Mouse (Mus musculus): ENCODE measurements at regions not wholly inside any gene's neighbourhood (a gene's known extent, or its start where the extent isn't known, plus 50 kb on each side); places are given as distances from the start of the nearest gene placed in this dataset.
"Not testable (repeated sequence)": the region's sequence is repeated elsewhere in the genome, so short reads cannot be mapped to it uniquely, and the experiment has no call there.

GRCm38 (mm10) chr5:102123285-102123684, 53.6 kb upstream of the Wdfy3 start:
- 49% methylated on average over 6 of the region's 6 CpGs for WGBS
- H3K27ac ChIP-seq = no peak overlapping the region
- no peak overlapping the region for H3K9ac ChIP-seq
- H3K27me3 ChIP-seq = no peaks in the 10 kb centered on the region
- no peak overlapping the region for H3K4me2 ChIP-seq
- H3K9me3 ChIP-seq = no peaks in the 10 kb centered on the region
- no peak overlapping the region for H3K4me3 ChIP-seq
- H3K4me1 ChIP-seq (replicated peaks) = no peaks in the 10 kb centered on the region
- no peak for ATAC-seq (ENCODE audit: low FRiP score)
- H3K36me3 ChIP-seq = no peaks in the 10 kb centered on the region

GRCm38 (mm10) chr5:102126737-102127136, 57.0 kb upstream of the Wdfy3 start:
- H3K4me1 ChIP-seq (replicated peaks) = no peaks in the 10 kb centered on the region
- H3K9me3 ChIP-seq = no peaks in the 10 kb centered on the region
- ATAC-seq (ENCODE audit: low FRiP score) = no peak
- no peak overlapping the region for H3K27ac ChIP-seq
- no peak overlapping the region for H3K4me2 ChIP-seq
- H3K27me3 ChIP-seq = no peaks in the 10 kb centered on the region
- H3K9ac ChIP-seq = no peak overlapping the region
- H3K36me3 ChIP-seq = no peaks in the 10 kb centered on the region
- H3K4me3 ChIP-seq = no peak overlapping the region
- 20% methylated on average over 3 of the region's 3 CpGs for WGBS

GRCm38 (mm10) chr5:102147991-102148390, 78.3 kb upstream of the Wdfy3 start:
- peaks cover 7% of the 10 kb centered on the region for H3K4me1 ChIP-seq (replicated peaks)
- no peak overlapping the region for H3K4me2 ChIP-seq
- WGBS = 86% methylated on average over 4 of the region's 4 CpGs
- no peaks in the 10 kb centered on the region for H3K36me3 ChIP-seq
- no peaks in the 10 kb centered on the region for H3K27me3 ChIP-seq
- no peaks in the 10 kb centered on the region for H3K9me3 ChIP-seq
- H3K27ac ChIP-seq = no peak overlapping the region
- H3K4me3 ChIP-seq = no peak overlapping the region
- H3K9ac ChIP-seq = no peak overlapping the region
- ATAC-seq (ENCODE audit: low FRiP score) = no peak

GRCm38 (mm10) chr5:102149481-102150129, 79.9 kb upstream of the Wdfy3 start:
- H3K4me2 ChIP-seq = no peak overlapping the region
- peak overlapping the region; percentile 24; the same call in 1 of the 2 replicates for H3K27ac ChIP-seq
- no peak overlapping the region for H3K4me3 ChIP-seq
- ATAC-seq (ENCODE audit: low FRiP score) = peak; percentile 59; the same call in 1 of the 2 replicates
- H3K27me3 ChIP-seq = no peaks in the 10 kb centered on the region
- peaks cover 7% of the 10 kb centered on the region for H3K4me1 ChIP-seq (replicated peaks)
- H3K36me3 ChIP-seq = no peaks in the 10 kb centered on the region
- H3K9ac ChIP-seq = no peak overlapping the region
- 44% methylated on average over 14 of the region's 14 CpGs for WGBS
- H3K9me3 ChIP-seq = no peaks in the 10 kb centered on the region

- no peak overlapping the region for H3K9ac ChIP-seq
- H3K36me3 ChIP-seq = no peaks in the 10 kb centered on the region
- ATAC-seq (ENCODE audit: low FRiP score) = no peak
- H3K4me3 ChIP-seq = no peak overlapping the region
- no peaks in the 10 kb centered on the region for H3K9me3 ChIP-seq
- no peak overlapping the region for H3K4me2 ChIP-seq
- no peaks in the 10 kb centered on the region for H3K27me3 ChIP-seq
- no peak overlapping the region for H3K27ac ChIP-seq
- WGBS = 32% methylated on average over 2 of the region's 2 CpGs
- no peaks in the 10 kb centered on the region for H3K4me1 ChIP-seq (replicated peaks)
These were observed 89.9 kb upstream of the Wdfy3 start for GRCm38 (mm10) chr5:102159621-102160020.

GRCm38 (mm10) chr5:102167981-102168380, 98.3 kb upstream of the Wdfy3 start:
- H3K9me3 ChIP-seq = no peaks in the 10 kb centered on the region
- no peak overlapping the region for H3K27ac ChIP-seq
- H3K36me3 ChIP-seq = no peaks in the 10 kb centered on the region
- H3K9ac ChIP-seq = no peak overlapping the region
- no peak for ATAC-seq (ENCODE audit: low FRiP score)
- WGBS = 32% methylated on average over 4 of the region's 4 CpGs
- H3K4me1 ChIP-seq (replicated peaks) = no peaks in the 10 kb centered on the region
- no peaks in the 10 kb centered on the region for H3K27me3 ChIP-seq
- H3K4me3 ChIP-seq = no peak overlapping the region
- no peak overlapping the region for H3K4me2 ChIP-seq

- no peaks in the 10 kb centered on the region for H3K36me3 ChIP-seq
- H3K27me3 ChIP-seq = no peaks in the 10 kb centered on the region
- WGBS = 64% methylated on average over 2 of the region's 3 CpGs
- no peak overlapping the region for H3K9ac ChIP-seq
- H3K27ac ChIP-seq = no peak overlapping the region
- no peak overlapping the region for H3K4me2 ChIP-seq
- no peak overlapping the region for H3K4me3 ChIP-seq
- 0 out of 2 replicates have a peak, but pooled peaks have one; percentile 43 for ATAC-seq (ENCODE audit: low FRiP score)
- H3K9me3 ChIP-seq = no peaks in the 10 kb centered on the region
- H3K4me1 ChIP-seq (replicated peaks) = no peaks in the 10 kb centered on the region
These were observed 102.1 kb upstream of the Wdfy3 start for GRCm38 (mm10) chr5:102171808-102172207.

GRCm38 (mm10) chr5:102180250-102180649, 110.5 kb upstream of the Wdfy3 start:
- Histone ChIP-seq H3K4me2 (no peak overlapping the region), H3K36me3 (no peaks in the 10 kb centered on the region), H3K9me3 (no peaks in the 10 kb centered on the region), H3K27me3 (no peaks in the 10 kb centered on the region), H3K4me3 (no peak overlapping the region), H3K27ac (no peak overlapping the region), H3K9ac (no peak overlapping the region), H3K4me1 (replicated peaks) (no peaks in the 10 kb centered on the region)
- WGBS = 91% methylated on average over 8 of the region's 8 CpGs
- no peak for ATAC-seq (ENCODE audit: low FRiP score)

GRCm38 (mm10) chr5:102188951-102189350, 119.2 kb upstream of the Wdfy3 start:
- not testable (repeated sequence) for H3K4me3 ChIP-seq; H3K27ac ChIP-seq; H3K4me1 ChIP-seq (replicated peaks); H3K36me3 ChIP-seq; H3K4me2 ChIP-seq; H3K9ac ChIP-seq; H3K27me3 ChIP-seq; ATAC-seq (ENCODE audit: low FRiP score); H3K9me3 ChIP-seq
- 88% methylated on average over 4 of the region's 4 CpGs for WGBS

GRCm38 (mm10) chr5:102206456-102206855, 136.7 kb upstream of the Wdfy3 start:
- no peaks in the 10 kb centered on the region for H3K27me3 ChIP-seq
- no peaks in the 10 kb centered on the region for H3K36me3 ChIP-seq
- 56% methylated on average over 4 of the region's 4 CpGs for WGBS
- no peak overlapping the region for H3K9ac ChIP-seq
- no peak overlapping the region for H3K4me2 ChIP-seq
- H3K9me3 ChIP-seq = no peaks in the 10 kb centered on the region
- H3K27ac ChIP-seq = no peak overlapping the region
- H3K4me3 ChIP-seq = no peak overlapping the region
- no peaks in the 10 kb centered on the region; the same call in 1 of the 2 replicates for H3K4me1 ChIP-seq (replicated peaks)
- no peak for ATAC-seq (ENCODE audit: low FRiP score)

- 5% methylated on average over 16 of the region's 16 CpGs for WGBS
- H3K4me3 ChIP-seq = no peak overlapping the region
- peak overlapping the region; percentile 50 for H3K4me2 ChIP-seq
- H3K27ac ChIP-seq = no peak overlapping the region; the same call in 1 of the 2 replicates
- no peaks in the 10 kb centered on the region for H3K9me3 ChIP-seq
- H3K9ac ChIP-seq = no peak overlapping the region
- no peaks in the 10 kb centered on the region for H3K36me3 ChIP-seq
- H3K4me1 ChIP-seq (replicated peaks) = no peaks in the 10 kb centered on the region; the same call in 1 of the 2 replicates
- peak; percentile 71 for ATAC-seq (ENCODE audit: low FRiP score)
- H3K27me3 ChIP-seq = no peaks in the 10 kb centered on the region
These were observed 137.2 kb upstream of the Wdfy3 start for GRCm38 (mm10) chr5:102206953-102207352.

GRCm38 (mm10) chr5:102213145-102213544, 143.4 kb upstream of the Wdfy3 start:
- Histone ChIP-seq H3K9me3 (no peaks in the 10 kb centered on the region), H3K36me3 (no peaks in the 10 kb centered on the region), H3K9ac (no peak overlapping the region), H3K27ac (no peak overlapping the region), H3K4me2 (no peak overlapping the region), H3K27me3 (no peaks in the 10 kb centered on the region), H3K4me3 (no peak overlapping the region), H3K4me1 (replicated peaks) (no peaks in the 10 kb centered on the region)
- ATAC-seq (ENCODE audit: low FRiP score) = no peak
- 61% methylated on average over 6 of the region's 6 CpGs for WGBS

GRCm38 (mm10) chr5:102227131-102227530, 157.4 kb upstream of the Wdfy3 start:
- no peak for ATAC-seq (ENCODE audit: low FRiP score)
- H3K9me3 ChIP-seq = no peaks in the 10 kb centered on the region
- no peak overlapping the region for H3K27ac ChIP-seq
- H3K4me2 ChIP-seq = no peak overlapping the region
- no peaks in the 10 kb centered on the region for H3K4me1 ChIP-seq (replicated peaks)
- H3K27me3 ChIP-seq = no peaks in the 10 kb centered on the region
- H3K36me3 ChIP-seq = no peaks in the 10 kb centered on the region
- WGBS = 66% methylated on average over 6 of the region's 6 CpGs
- H3K4me3 ChIP-seq = no peak overlapping the region
- H3K9ac ChIP-seq = no peak overlapping the region
